Comparison of ENCODE assay signal across 8 mouse cellular contexts in genomic region chrX:16619034-16619929, GRCm38 (mm10). TPM values are rescaled to one million over a fixed set of nuclear protein-coding genes. Genes with fewer than 3 reads are reported as not detected.
DNase-seq lines count a peak whose midpoint lies in the region; ATAC-seq and TF ChIP-seq lines count a peak whose summit lies in the region.

TSS of gene Maoa (plus strand) at chrX:16619698.

- H3K9ac ChIP-seq in forebrain, postnatal 0 days = peak within 1 kb of the TSS; percentile 64
- peak within 1 kb of the TSS; percentile 54 for H3K9ac ChIP-seq in liver, embryonic 16.5 days (ENCODE audit: low read depth, low read length)
- H3K9ac ChIP-seq in neural tube, embryonic 13.5 days = peak within 1 kb of the TSS; percentile 69

- H3K27ac ChIP-seq in forebrain, postnatal 0 days (ENCODE audit: low read depth, low read length) = peak within 1 kb of the TSS; percentile 90
- H3K27ac ChIP-seq in liver, embryonic 16.5 days (ENCODE audit: low read length) = peak within 1 kb of the TSS; percentile 44; the same call in 1 of the 2 replicates
- peak within 1 kb of the TSS; percentile 86 for H3K27ac ChIP-seq in neural tube, embryonic 13.5 days (replicated peaks)

- TF ChIP-seq CTCF in forebrain, postnatal 0 days (IDR thresholded peaks at IDR 0.05; ENCODE audit: low read depth) = 0 out of 2 replicates have a peak, but pooled peaks have one; percentile 11

- WGBS in forebrain, postnatal 0 days = 22% methylated on average over 33 of the region's 33 CpGs
- WGBS in liver, embryonic 16.5 days (ENCODE audit: insufficient replicate concordance) = 15% methylated on average over 33 of the region's 33 CpGs
- WGBS in neural tube, embryonic 13.5 days = 18% methylated on average over 33 of the region's 33 CpGs

- no peaks in the 10 kb centered on the region for H3K27me3 ChIP-seq in forebrain, postnatal 0 days (ENCODE audit: insufficient read depth, low read length)
- no peaks in the 10 kb centered on the region for H3K27me3 ChIP-seq in liver, embryonic 16.5 days (ENCODE audit: control insufficient read depth, insufficient read depth, low read depth, low read length)
- no peaks in the 10 kb centered on the region for H3K27me3 ChIP-seq in neural tube, embryonic 13.5 days

- H3K4me2 ChIP-seq in forebrain, postnatal 0 days (ENCODE audit: low read depth) = peak within 1 kb of the TSS; percentile 60
- H3K4me2 ChIP-seq in liver, embryonic 16.5 days (ENCODE audit: low read depth, low read length) = peak within 1 kb of the TSS; percentile 81
- peak within 1 kb of the TSS; percentile 70 for H3K4me2 ChIP-seq in neural tube, embryonic 13.5 days

- peak within 1 kb of the TSS; percentile 47 for H3K4me3 ChIP-seq in forebrain, postnatal 0 days (ENCODE audit: low read depth, low read length)
- peak within 1 kb of the TSS; percentile 62 for H3K4me3 ChIP-seq in liver, embryonic 16.5 days (ENCODE audit: low read depth, low read length)
- H3K4me3 ChIP-seq in neural tube, embryonic 13.5 days = peak within 1 kb of the TSS; percentile 53

- no peaks in the 10 kb centered on the region for H3K9me3 ChIP-seq in forebrain, postnatal 0 days (ENCODE audit: low read length)
- no peaks in the 10 kb centered on the region for H3K9me3 ChIP-seq in liver, embryonic 16.5 days (replicated peaks; ENCODE audit: control insufficient read depth, low read length)
- H3K9me3 ChIP-seq in neural tube, embryonic 13.5 days = no peaks in the 10 kb centered on the region

- intact Hi-C loops in heart, postnatal 36 days (cut with DNase I) = loop anchor here (5.0 kb wide), 1 partner anchor 33 kb away; no protein-coding TSS in a partner anchor

- DNase-seq in MN1 (ENCODE audit: low spot score) = peak; percentile 86
- peak; percentile 79 for DNase-seq in cerebellum, adult 11-12 months
- peak; percentile 85 for DNase-seq in forebrain, postnatal 0 days
- peak; percentile 50 to 54 for DNase-seq in heart, postnatal 36 days
- DNase-seq in layer of hippocampus, adult 11-12 months (ENCODE audit: low spot score) = peak; percentile 75
- peak; percentile 58 for DNase-seq in testis, postnatal 14 days (ENCODE audit: low spot score)

- H3K4me1 ChIP-seq in forebrain, postnatal 0 days (ENCODE audit: insufficient read depth) = no peaks in the 10 kb centered on the region
- no peaks in the 10 kb centered on the region; the same call in 1 of the 2 replicates for H3K4me1 ChIP-seq in liver, embryonic 16.5 days (ENCODE audit: control insufficient read depth, low read depth, low read length)
- H3K4me1 ChIP-seq in neural tube, embryonic 13.5 days (replicated peaks) = no peaks in the 10 kb centered on the region

- H3K36me3 ChIP-seq in forebrain, postnatal 0 days (ENCODE audit: insufficient read depth) = no peaks in the 10 kb centered on the region
- H3K36me3 ChIP-seq in liver, embryonic 16.5 days (ENCODE audit: control insufficient read depth, insufficient read depth) = no peaks in the 10 kb centered on the region
- H3K36me3 ChIP-seq in neural tube, embryonic 13.5 days = no peaks in the 10 kb centered on the region

- ATAC-seq in forebrain, postnatal 0 days = peak; percentile 87
- ATAC-seq in liver, embryonic 16.5 days (ENCODE audit: low read depth) = peak; percentile 81
- ATAC-seq in neural tube, embryonic 13.5 days (ENCODE audit: low read depth) = peak; percentile 86

RNA-seq across cellular contexts. Expression of gene Maoa, which starts in this region (rescaled TPM):
- total RNA-seq in forebrain, postnatal 0 days (2014; rRNA removed) = 28.5 and 33.9 TPM in 2 replicates
- 18.0 and 21.7 TPM in 2 replicates for polyA plus RNA-seq in forebrain, postnatal 0 days (2015; fragmentation: Nextera tagmentation; extraction: Ambion mirVana)
- 1 to 10 TPM; 2.5 to 3.2 TPM for total RNA-seq in heart, postnatal 36 days (2021)
- polyA plus RNA-seq in liver, embryonic 16.5 days (2015; fragmentation: Nextera tagmentation; extraction: Ambion mirVana) = 3.1 and 3.4 TPM in 2 replicates
- 16.2 and 17.5 TPM in 2 replicates for polyA plus RNA-seq in neural tube, embryonic 13.5 days (2015; fragmentation: Nextera tagmentation; extraction: Ambion mirVana)

Comparison
In these comparisons a context has a peak if more than half of its experiments do, and no peak if none do; other contexts are left out.
1. Peak in every context shown above with its lines: DNase-seq, ATAC-seq, H3K4me3 ChIP-seq and H3K27ac ChIP-seq.